Comparison of ENCODE assay signal across 22 mouse cellular contexts in the genomic region with DNA sequence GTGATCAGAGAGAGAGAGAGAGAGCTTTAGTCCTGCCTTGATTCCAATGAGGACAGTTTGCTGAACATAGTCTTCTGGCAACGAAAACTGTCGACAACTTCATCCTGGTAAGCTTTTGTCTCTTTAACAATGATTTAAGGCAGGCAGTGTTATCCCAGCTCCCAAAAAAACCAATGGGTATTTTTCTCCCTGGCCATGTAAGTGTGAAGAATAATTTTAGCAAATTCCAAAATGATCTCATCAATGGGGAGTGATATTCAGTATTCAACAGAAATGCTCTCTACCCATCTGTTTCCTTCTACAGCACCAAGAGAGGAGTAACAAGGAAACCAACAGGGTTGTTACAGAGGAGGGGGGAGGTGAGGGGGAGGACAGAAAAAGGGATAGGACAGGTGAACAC.
DNase-seq lines count a peak whose midpoint lies in the region; ATAC-seq and TF ChIP-seq lines count a peak whose summit lies in the region.
"Had no signal": no experiment of that assay in that cellular context is flagged by ENCODE, and none has a peak within 500 bp of the region (broad histone marks: within the 10 kb centered on the region; RNA-seq: fewer than 3 reads in every experiment).

No protein-coding gene starts in this region.

- no peak for TF ChIP-seq CTCF in layer of hippocampus, adult 2 months (conservative IDR thresholded peaks at IDR 0.05)

- DNase-seq in embryonic facial prominence, embryonic 10.5 days (ENCODE audit: low spot score) = no peak
- DNase-seq in layer of hippocampus, adult 2 months (ENCODE audit: low spot score in 2 of 2) = peak in 1 of 2 experiments; percentile 18
- DNase-seq in layer of hippocampus, postnatal 36 days = no peak
- peak; percentile 12 to 70 for DNase-seq in left cerebral cortex, postnatal 25 days (ENCODE audit: low spot score in 2 of 2)
- DNase-seq in left cerebral cortex, adult 11 months (ENCODE audit: low spot score) = no peak
- DNase-seq in telencephalon, adult 2 months (ENCODE audit: low read depth, low spot score) = peak; percentile 76
- no peak for DNase-seq in right cerebral cortex, postnatal 14 days
- DNase-seq: adrenal gland, adult 8-10 months; adrenal gland, postnatal 25 days; cerebellum, adult 18-20 months; cerebellum, adult 9-10 months; cerebellum, postnatal 14 days; gastrocnemius, adult 2 months; gastrocnemius, postnatal 14 days; heart, adult 11 months had no signal

- intact Hi-C loops in left cerebral cortex, postnatal 25 days (cut with DNase I) = loop anchor here (2.0 to 5.0 kb wide), 2 partner anchors 85 to 350 kb away; partner anchors contain the start of gene Chst2

- H3K4me3 ChIP-seq in embryonic facial prominence, embryonic 13.5 days = no peak overlapping the region
- H3K4me3 ChIP-seq in embryonic facial prominence, embryonic 10.5 days = no peak overlapping the region
- no peak overlapping the region for H3K4me3 ChIP-seq in layer of hippocampus, adult 2 months
- H3K4me3 ChIP-seq: embryonic facial prominence, embryonic 12.5 days; gastrocnemius, adult 2 months; hindbrain, embryonic 10.5 days; hindbrain, embryonic 13.5 days had no signal

- H3K27me3 ChIP-seq in embryonic facial prominence, embryonic 13.5 days = no peaks in the 10 kb centered on the region
- peaks cover 10% of the 10 kb centered on the region for H3K27me3 ChIP-seq in embryonic facial prominence, embryonic 10.5 days (replicated peaks; ENCODE audit: low read depth, poor library complexity, severe bottlenecking)
- H3K27me3 ChIP-seq: embryonic facial prominence, embryonic 12.5 days; hindbrain, embryonic 13.5 days had no signal

- no peaks in the 10 kb centered on the region for H3K9me3 ChIP-seq in embryonic facial prominence, embryonic 13.5 days
- no peaks in the 10 kb centered on the region for H3K9me3 ChIP-seq in embryonic facial prominence, embryonic 10.5 days
- H3K9me3 ChIP-seq: embryonic facial prominence, embryonic 12.5 days; hindbrain, embryonic 10.5 days; hindbrain, embryonic 13.5 days had no signal

- ATAC-seq in embryonic facial prominence, embryonic 13.5 days (ENCODE audit: insufficient number of reproducible peaks, insufficient read depth, low FRiP score, low TSS enrichment, low read depth) = no peak
- ATAC-seq: activated CD4-positive, CD25-positive, alpha-beta regulatory T cell, adult 4 months; hindbrain, embryonic 16.5 days had no signal

- 95% methylated on average over 2 of the region's 2 CpGs for WGBS in embryonic facial prominence, embryonic 13.5 days
- WGBS in embryonic facial prominence, embryonic 10.5 days = 87% methylated on average over 2 of the region's 2 CpGs

- H3K36me3 ChIP-seq in embryonic facial prominence, embryonic 13.5 days = no peaks in the 10 kb centered on the region
- no peaks in the 10 kb centered on the region for H3K36me3 ChIP-seq in embryonic facial prominence, embryonic 10.5 days (replicated peaks)
- H3K36me3 ChIP-seq: embryonic facial prominence, embryonic 12.5 days; hindbrain, embryonic 10.5 days; hindbrain, embryonic 13.5 days had no signal

- H3K27ac ChIP-seq in embryonic facial prominence, embryonic 13.5 days = 0 out of 2 replicates have a peak overlapping the region, but pooled peaks have one; percentile 69
- no peak overlapping the region for H3K27ac ChIP-seq in embryonic facial prominence, embryonic 10.5 days (replicated peaks)
- H3K27ac ChIP-seq in layer of hippocampus, adult 2 months = peak overlapping the region; percentile 52
- H3K27ac ChIP-seq: embryonic facial prominence, embryonic 12.5 days; gastrocnemius, adult 2 months; hindbrain, embryonic 10.5 days; hindbrain, embryonic 13.5 days had no signal

- no peak overlapping the region for H3K9ac ChIP-seq in embryonic facial prominence, embryonic 13.5 days
- H3K9ac ChIP-seq: embryonic facial prominence, embryonic 12.5 days; hindbrain, embryonic 13.5 days had no signal

- H3K4me2 ChIP-seq in embryonic facial prominence, embryonic 13.5 days = no peak overlapping the region
- H3K4me2 ChIP-seq: embryonic facial prominence, embryonic 12.5 days; heart, embryonic 11.5 days; hindbrain, embryonic 13.5 days had no signal

- H3K4me1 ChIP-seq in embryonic facial prominence, embryonic 13.5 days = peaks cover 19% of the 10 kb centered on the region
- peaks cover 21% of the 10 kb centered on the region; the same call in 1 of the 2 replicates for H3K4me1 ChIP-seq in embryonic facial prominence, embryonic 10.5 days

Comparison
In these comparisons a context has a peak if more than half of its experiments do, and no peak if none do; other contexts are left out.
1. DNase-seq: peak in left cerebral cortex, postnatal 25 days (2 of 2) and telencephalon, adult 2 months (single experiment); none in embryonic facial prominence, embryonic 10.5 days (single experiment), layer of hippocampus, postnatal 36 days (0 of 2), left cerebral cortex, adult 11 months (single experiment) and right cerebral cortex, postnatal 14 days (single experiment).